Mouse (Mus musculus): ENCODE results near the gene Ubxn10.

GRCm38 (mm10) chr4:138755439-138755838 lies 18.5 kb upstream of the Ubxn10 start:
- TF ChIP-seq CEBPB (IDR thresholded peaks at IDR 0.05; ENCODE audit: low read depth) (no peak), CTCF (IDR thresholded peaks at IDR 0.05; ENCODE audit: control insufficient read depth, insufficient read depth, insufficient read length) (no peak)

All from C2C12 (cell line).